Mouse (Mus musculus) layer of hippocampus, postnatal 36 days (tissue): Measurements from ENCODE around the gene Dennd6a. TPM values are rescaled to one million over a fixed set of nuclear protein-coding genes. Genes with fewer than 3 reads are reported as not detected.
"Not testable (repeated sequence)": the region's sequence is repeated elsewhere in the genome, so short reads cannot be mapped to it uniquely, and the experiment has no call there.

Experiments
- DNase-seq, 2 experiments: peaks; one replicate each; pipeline ENCODE4 v3.0.0; 2022
- total RNA-seq, 2 experiments: library from RNA; stranded (reverse); gene quantifications; 2 replicates each; pipeline ENCODE4 v1.2.3; 2021

Dennd6a gene
- total RNA-seq, 2 experiments from 2014 or later: 30.6 to 31.2 TPM

DNA sequence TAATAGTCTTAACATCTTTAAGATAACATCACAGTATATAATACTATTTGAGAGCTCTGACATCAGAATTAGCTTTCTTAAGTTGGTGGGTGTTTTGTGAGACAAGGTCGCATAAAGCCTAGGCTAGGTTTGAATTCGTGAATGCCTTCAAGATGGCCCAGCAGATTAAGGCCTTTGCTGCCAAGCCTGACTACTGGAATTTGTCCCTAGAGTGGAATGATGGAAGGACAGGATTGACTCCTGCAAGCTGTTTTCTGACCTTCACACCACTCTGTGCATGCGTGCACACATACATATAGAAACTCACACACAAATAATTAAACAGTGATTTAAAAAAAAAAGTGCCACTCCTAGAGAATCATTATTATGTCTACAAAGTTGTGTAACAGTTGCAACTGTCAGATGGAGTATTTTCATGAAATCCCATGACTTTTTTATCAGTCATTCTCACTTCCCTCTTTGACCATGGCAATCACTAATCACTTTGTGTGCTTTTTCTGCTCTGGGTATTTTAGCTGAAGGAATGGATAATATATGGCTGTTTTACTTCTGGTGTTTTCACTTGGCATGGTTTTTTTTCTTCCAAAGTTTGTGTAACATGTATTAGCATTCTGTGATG lies 69.5 kb downstream of the Dennd6a start:
- no peak for DNase-seq

- DNase-seq: no peak
These were observed 72.5 kb downstream of the Dennd6a start for GRCm38 (mm10) chr14:26645989-26646650.

DNA sequence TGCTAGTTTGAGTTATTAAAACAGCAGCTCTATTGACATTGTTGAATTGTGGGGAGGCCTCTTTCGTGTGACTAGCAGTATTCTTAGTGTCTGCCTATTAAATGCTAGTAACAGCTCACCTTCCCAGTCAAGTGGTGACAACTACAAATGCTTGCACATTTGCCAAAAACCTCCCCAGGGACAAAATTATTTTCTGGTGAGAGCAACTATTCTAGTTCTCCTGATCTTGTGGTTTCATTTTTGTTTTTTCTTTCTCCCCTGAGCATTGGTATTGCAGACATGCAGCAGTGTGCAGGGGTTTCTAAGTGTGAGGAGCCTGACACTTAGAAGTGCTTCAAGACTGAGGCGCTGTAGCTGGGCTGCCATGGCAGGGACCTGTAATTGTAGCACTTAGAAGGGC lies 74.2 kb downstream of the Dennd6a start:
- no peak for DNase-seq

- DNase-seq: no peak
These were observed 78.2 kb downstream of the Dennd6a start for GRCm38 (mm10) chr14:26651901-26652300.

GRCm38 (mm10) chr14:26658178-26658577 lies 84.5 kb downstream of the Dennd6a start:
- DNase-seq: no peak

- DNase-seq: no peak
These were observed 86.6 kb downstream of the Dennd6a start for GRCm38 (mm10) chr14:26660233-26660632.

DNA sequence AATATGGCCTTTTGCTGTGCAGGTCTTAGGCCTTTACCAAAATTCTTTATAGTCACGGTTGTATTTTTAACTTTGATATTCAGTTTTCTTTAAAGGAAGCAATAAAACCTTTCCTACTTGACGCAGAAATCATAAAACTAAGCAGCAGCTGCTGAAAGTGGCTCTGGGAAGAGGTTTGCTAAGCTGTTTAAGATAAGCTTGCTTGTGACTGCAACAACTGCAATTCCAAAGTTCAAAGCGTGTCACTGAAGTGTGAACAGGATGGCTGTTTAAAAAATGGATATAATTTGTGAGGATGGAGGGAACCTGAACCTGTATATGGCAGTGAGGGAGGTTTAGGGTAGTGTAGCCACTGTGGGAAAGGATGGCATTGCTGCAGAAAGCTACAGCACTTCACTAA lies 88.4 kb downstream of the Dennd6a start:
- no peak for DNase-seq

DNA sequence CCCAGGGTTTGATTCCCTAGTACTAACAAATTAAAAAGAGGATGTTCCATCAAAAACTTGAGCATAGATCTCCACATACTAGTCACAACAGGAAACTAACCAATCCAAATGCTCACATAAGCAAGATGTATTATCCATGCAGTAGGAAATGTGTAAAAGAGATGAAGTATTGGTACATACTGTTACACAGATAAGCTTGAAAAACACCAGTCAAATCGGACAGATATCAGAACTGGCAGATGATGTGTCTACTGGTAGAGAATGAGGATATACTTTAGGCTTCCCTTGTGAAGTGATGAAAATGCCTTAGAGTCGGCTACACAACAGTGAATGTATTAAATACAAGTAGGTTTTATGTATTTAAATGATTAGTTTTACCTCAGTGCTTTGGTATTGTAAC lies 88.8 kb downstream of the Dennd6a start:
- no peak for DNase-seq

GRCm38 (mm10) chr14:26663851-26664250 lies 90.2 kb downstream of the Dennd6a start:
- no peak for DNase-seq

DNA sequence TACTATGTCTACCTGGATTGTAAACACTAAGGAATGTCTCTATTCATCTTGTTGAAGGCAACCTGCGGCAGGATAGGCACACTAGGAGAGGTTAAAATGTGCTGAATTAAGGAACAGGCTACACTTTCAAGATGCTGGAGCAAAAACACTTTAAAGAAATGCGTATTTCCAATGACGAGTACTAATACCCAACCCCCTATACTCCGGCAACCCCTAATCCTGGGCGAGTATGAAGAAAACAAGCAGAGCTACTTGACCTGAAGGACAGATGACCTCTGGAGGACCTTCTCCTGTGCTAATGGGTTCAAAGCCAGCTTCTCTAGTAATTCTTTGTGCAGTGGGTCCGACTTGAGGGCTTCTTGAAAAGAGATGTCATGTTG lies 94.3 kb downstream of the Dennd6a start:
- DNase-seq: no peak

- peak in 1 of 2 experiments; percentile 47 for DNase-seq
These were observed 95.0 kb downstream of the Dennd6a start for GRCm38 (mm10) chr14:26668371-26669291.

DNA sequence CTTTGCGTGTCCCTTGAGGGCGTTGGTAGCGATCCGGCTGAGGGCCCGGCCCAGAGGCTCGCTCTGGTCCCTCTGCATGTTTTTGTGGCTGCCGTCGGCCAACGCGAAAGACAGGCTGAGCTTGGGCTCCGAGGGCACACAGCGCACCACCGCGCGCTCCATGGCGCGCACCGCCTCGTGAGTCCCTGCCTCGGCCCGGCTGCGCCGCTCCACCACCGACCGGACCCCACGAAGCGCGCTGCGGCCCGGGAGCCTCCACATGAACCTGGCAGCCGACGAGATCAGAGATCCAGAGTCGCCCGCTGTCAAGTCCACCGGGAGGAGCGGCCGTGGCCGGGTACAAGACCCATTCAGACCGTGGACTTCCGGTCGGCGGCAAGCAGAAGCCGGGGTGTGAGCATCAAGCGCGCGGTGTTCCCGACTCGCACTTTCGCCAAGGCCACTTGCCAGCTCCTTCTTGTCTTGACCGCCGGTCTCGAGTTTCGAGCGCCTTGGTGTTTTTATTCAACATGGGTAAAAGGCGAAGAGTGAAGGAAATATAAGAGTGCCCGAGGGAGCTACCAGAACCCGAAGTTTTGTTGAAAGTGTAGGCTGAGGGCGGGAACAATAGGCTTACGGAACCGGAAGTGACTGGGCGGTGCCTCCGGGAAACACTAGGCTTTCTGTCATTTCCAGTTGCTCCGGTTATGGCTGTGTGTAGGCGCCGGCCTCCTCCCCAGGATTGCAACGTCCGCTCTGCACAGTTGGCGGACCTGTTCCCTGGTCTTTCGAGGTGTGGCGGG lies 95.8 kb downstream of the Dennd6a start, which contains the start of gene Pde12:
Gene Pde12, minus strand, starts transcription at position 592 of the 782 bp plus-strand sequence.
- DNase-seq: peak; percentile 92

- no peak for DNase-seq
These were observed 97.3 kb downstream of the Dennd6a start for GRCm38 (mm10) chr14:26670964-26671363.

DNA sequence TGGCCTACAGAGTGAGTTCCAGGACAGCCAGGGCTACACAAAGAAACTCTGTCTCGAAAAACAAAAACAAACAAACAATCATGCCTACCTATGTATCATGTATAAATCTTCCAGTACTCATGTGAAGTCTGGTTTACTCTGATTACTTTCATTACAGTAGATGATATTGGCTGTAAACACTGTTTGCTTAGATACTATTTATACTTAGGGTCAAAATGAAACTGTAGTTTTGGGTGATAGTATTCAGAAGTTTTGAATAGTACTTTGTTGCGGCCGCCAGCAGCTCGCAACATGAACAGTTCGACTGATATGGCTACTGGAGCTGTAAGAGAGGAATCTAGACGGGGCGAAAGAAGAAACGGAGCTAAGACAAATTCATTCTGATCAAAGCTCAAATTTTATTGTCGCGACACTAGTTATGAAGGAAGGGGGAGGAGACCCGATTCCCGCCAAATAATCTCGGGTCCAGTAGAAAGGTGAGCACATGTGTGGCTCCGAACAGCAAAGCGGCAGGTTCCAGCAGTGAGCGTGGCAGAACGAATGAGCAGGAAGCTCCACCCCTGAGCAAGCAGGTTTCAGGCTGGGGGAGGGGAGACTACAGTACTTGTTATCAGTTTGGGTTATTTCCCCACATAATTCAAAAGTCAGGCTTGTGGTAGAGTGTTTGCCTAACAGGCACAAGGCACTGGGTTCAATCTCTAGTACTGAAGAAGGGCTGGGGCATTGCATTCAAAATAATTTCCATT lies 98.4 kb downstream of the Dennd6a start:
- not testable (repeated sequence) for DNase-seq

GRCm38 (mm10) chr14:26674476-26675169 lies 101.0 kb downstream of the Dennd6a start:
- not testable (repeated sequence) for DNase-seq

DNA sequence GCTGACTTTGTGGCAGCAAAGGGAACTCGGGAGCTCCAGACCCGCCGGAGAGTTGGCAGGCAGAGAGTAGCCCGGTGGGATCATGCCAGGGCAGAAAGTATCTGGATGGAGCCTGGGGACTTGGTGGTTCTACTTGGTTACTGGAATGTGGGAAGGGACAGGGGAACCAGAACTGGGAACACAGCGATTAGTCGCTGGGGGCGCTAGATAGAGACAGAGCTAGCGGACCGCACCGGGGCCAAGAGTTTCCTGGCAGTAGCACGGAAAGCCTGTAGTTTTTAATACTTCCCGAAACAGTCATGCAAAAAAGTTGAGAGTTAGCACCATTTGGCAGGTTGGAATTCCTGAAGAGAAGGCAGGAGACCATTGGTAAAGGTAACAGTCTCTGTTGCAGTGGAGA lies 101.7 kb downstream of the Dennd6a start:
- no peak for DNase-seq

GRCm38 (mm10) chr14:26675791-26676190 lies 102.1 kb downstream of the Dennd6a start:
- DNase-seq: no peak
